Mouse (Mus musculus): ENCODE results near the gene Taok3.

GRCm38 (mm10) chr5:117118850-117119249 is 1.1 kb upstream of the Taok3 start:
- no peak for TF ChIP-seq POLR2A (IDR thresholded peaks at IDR 0.05; ENCODE audit: extremely low read depth, insufficient read depth, low read length)
- TF ChIP-seq CTCF (IDR thresholded peaks at IDR 0.05; ENCODE audit: extremely low read depth, insufficient read depth, low read length), result no peak
